Mouse (Mus musculus): Measurements from ENCODE around the gene Fryl.
"Not testable (repeated sequence)": the region's sequence is repeated elsewhere in the genome, so short reads cannot be mapped to it uniquely, and the experiment has no call there.

Gene Fryl

DNA sequence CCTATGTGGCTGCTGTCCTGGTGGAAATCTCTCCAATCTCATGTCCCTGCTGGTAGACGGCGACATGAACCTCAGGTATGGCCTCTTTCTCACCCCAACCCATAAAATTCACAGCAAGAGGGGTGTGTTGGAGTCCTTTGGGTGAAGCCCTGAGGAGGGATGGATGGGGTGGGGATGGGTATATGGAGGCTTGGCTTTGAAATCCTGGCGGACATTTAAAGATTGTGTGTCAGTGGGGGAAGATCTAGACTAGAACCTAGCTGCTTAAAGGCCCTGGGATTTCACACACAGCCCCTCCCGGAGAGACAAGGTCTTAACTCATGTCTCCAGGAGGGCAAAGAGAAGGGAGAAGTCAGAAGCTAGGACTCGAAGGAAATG lies 248.8 kb downstream of the Fryl start:
- in situ Hi-C loops (cut with MboI; ENCODE audit: low pct_unique_long_range_greater_than_20kb in 1 of 2, low sequenced_read_pairs in 2 of 2, unreplicated experiment in 1 of 2) = no loop called here

DNA sequence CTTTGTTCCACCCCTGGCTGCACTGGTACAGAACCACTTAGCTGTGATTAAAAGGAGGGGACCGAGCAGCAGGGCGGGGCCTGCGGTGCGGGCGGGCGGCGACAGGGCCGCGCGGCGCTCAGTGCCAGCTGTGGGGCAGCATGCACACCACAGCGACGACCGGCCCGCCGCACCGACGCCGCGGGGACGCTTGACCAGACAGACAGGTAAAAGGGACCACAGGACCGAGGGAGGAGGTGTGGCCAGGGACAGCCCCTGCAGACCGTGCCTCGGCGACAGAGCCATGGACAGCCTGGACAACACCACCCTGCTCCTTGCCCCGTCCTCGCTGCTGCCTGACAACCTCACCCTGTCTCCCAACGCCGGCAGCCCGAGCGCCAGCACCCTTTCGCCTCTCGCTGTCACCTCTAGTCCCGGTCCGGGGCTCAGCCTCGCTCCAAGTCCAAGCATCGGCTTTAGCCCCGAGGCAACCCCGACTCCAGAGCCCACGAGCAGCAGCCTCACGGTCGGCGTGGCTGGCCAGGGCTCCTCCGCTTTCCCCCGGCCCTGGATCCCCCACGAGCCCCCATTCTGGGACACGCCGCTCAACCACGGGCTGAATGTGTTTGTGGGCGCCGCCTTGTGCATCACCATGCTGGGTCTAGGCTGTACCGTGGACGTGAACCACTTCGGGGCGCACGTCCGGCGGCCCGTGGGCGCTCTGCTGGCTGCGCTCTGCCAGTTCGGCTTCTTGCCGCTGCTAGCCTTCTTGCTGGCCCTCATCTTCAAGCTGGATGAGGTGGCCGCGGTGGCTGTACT lies 249.4 kb downstream of the Fryl start, which contains the start of gene Slc10a4:
Slc10a4 (plus strand) TSS at position 100 of the 798 bp plus-strand sequence.
- in situ Hi-C loops (cut with MboI; ENCODE audit: low pct_unique_long_range_greater_than_20kb in 1 of 2, low sequenced_read_pairs in 2 of 2, unreplicated experiment in 1 of 2) = no loop called here

DNA sequence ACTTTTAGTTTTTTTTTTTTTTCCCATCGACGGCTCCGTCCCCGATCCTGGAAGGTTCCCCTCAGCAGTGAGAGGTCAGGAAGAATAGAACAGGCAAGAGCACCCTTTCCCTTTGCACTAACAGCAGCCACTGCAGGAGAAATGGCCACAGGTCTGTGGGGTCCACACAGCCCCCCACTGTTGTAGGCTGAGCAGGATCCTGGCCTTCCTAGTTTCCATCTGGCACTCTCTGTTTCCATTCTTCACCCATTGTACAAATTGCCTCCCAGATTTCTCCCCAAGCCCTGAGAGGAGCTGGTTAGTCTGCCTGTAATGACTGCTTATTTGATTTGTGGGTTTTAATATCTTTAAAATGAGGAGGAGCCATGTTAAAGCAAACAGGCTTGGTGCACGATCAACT lies 252.4 kb downstream of the Fryl start:
- in situ Hi-C loops (cut with MboI; ENCODE audit: low pct_unique_long_range_greater_than_20kb in 1 of 2, low sequenced_read_pairs in 2 of 2, unreplicated experiment in 1 of 2) = no loop called here

DNA sequence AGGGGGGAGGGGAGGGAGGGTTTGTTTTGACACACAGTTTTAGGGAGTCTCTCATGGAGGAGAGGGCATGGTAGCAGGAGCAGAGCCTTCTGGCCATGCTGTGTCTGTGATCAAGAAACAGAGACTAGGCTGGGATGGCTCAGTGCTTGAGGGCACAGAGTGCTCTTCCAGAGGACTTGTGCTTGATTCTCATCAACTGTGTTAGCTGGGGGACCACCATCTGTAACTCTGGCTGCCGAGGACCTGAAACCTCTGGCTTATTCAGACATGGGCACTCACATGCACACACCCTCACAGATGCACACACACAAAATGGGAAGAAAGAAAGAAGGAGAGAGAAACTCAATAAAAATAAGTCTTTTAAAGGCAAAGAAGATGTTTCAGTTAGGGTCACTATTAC lies 257.9 kb downstream of the Fryl start:
- in situ Hi-C loops (cut with MboI; ENCODE audit: low pct_unique_long_range_greater_than_20kb in 1 of 2, low sequenced_read_pairs in 2 of 2, unreplicated experiment in 1 of 2) = not testable (repeated sequence)

DNA sequence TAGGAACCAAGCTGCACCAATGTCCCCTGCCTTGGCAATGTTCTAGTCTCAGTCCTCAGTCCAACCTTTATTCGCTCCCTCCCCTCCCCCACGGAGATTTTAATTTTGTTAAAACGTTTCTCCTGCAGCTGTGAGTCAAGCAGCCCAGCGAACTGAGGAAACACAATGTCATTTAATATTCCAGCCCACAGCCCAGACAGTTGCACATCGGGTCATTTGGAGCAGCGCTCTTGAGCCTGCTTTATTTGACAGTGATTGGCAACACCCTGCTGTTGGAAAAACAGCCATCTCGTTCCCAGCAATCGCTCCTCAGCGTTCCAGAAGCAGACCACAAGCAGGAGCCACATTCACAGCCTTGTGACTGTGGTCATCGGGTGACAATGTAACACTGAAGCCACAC lies 261.0 kb downstream of the Fryl start:
- in situ Hi-C loops (cut with MboI; ENCODE audit: low pct_unique_long_range_greater_than_20kb in 1 of 2, low sequenced_read_pairs in 2 of 2, unreplicated experiment in 1 of 2) = no loop called here

DNA sequence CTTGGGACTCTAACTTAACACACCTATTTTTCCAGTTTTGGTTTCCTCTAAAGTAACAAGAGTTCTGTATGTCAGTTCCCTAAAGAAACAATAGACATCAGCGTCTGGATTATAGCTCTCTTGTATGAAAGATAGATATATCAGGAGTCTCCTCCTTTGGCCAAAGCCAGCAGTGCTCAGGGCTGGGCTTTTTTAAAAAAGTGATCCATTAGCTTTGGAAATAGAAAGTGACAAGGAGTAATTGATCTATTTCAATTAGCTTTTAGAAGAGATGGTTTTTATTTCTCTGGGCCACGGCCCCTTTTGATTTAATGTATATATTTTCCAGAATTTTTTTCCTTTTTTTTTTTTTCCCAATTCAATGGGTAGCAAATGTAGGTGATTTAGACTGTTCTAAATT lies 261.5 kb downstream of the Fryl start:
- in situ Hi-C loops (cut with MboI; ENCODE audit: low pct_unique_long_range_greater_than_20kb in 1 of 2, low sequenced_read_pairs in 2 of 2, unreplicated experiment in 1 of 2) = no loop called here

DNA sequence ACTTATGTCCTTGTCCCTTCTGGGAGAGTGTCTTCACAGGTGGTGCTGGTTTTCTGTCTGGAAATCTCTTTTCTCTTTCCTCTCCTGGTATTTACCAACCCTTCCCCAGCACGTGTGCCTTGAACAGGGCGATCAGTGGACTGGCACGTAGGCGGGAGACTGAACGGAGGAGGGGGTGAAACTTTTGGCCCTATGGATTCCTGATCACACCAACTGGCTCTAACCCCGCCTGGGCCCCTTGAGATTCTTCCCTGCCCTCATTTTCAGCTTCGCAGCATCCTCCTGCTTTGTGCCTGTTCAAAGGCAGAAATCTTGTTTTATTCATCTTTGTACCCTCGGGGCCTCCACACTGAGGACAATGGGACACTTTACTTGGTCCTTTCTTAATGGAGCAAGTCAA lies 262.0 kb downstream of the Fryl start:
- in situ Hi-C loops (cut with MboI; ENCODE audit: low pct_unique_long_range_greater_than_20kb in 1 of 2, low sequenced_read_pairs in 2 of 2, unreplicated experiment in 1 of 2) = no loop called here

DNA sequence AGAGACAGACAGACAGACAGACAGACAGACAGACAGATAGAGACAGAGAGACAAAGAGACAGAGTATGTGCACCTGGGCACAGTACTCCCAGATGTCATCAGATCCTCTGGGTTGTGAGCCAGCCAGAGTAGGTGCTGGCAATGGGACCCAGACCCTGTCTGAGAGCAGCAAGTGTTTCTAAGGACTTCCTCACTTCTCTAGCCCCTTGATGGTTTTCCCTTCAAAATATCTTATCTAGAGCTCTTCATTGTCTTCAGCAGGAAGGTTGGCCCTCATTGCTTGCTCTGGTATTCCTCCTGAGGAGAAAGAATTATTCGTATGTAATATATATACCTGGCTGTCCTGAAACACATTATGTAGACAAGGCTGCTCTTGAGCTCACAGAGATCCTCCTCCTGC lies 263.9 kb downstream of the Fryl start:
- in situ Hi-C loops (cut with MboI; ENCODE audit: low pct_unique_long_range_greater_than_20kb in 1 of 2, low sequenced_read_pairs in 2 of 2, unreplicated experiment in 1 of 2) = no loop called here

DNA sequence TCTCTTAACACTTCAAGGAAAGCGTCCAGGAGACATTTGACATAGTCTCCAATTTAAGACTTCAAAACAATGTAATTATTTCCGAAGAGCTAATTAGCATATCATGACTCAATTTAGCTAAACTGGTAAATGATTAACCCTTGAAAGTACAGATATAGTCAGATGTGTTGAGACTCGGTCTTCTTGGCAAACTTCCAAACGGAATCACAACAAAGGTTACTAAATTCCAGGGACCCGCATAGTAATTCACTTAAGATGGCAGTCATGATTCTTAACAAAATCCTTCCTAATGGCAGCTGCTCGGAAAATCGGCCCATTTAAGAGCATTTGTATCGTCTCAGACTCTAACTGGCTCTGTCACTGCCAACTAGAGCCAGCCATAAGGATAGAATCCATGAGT lies 266.7 kb downstream of the Fryl start:
- in situ Hi-C loops (cut with MboI; ENCODE audit: low pct_unique_long_range_greater_than_20kb in 1 of 2, low sequenced_read_pairs in 2 of 2, unreplicated experiment in 1 of 2) = loop anchor here (10.0 kb wide), 1 partner anchor 395 kb away; no protein-coding TSS in a partner anchor

DNA sequence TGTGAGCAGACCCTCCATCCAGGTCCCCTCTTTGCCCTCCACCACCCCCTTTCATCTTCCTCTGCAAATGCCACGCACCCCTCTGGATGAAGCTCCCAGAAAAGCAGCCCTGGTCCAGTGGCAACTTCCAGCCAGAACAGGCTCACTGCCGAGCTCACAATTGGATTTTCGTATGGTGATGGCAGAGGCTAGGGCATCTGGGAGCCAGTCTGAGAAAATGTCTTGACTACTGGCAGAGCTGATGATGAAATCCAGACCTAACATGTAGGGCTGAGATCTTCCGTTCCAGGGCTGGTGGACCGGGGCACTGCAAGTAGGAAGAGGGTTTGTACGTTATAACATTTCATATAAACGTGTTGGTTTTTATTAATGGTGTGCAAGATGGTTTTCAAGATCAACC lies 268.6 kb downstream of the Fryl start:
- in situ Hi-C loops (cut with MboI; ENCODE audit: low pct_unique_long_range_greater_than_20kb in 1 of 2, low sequenced_read_pairs in 2 of 2, unreplicated experiment in 1 of 2) = loop anchor here (10.0 kb wide), 1 partner anchor 397 kb away; no protein-coding TSS in a partner anchor

DNA sequence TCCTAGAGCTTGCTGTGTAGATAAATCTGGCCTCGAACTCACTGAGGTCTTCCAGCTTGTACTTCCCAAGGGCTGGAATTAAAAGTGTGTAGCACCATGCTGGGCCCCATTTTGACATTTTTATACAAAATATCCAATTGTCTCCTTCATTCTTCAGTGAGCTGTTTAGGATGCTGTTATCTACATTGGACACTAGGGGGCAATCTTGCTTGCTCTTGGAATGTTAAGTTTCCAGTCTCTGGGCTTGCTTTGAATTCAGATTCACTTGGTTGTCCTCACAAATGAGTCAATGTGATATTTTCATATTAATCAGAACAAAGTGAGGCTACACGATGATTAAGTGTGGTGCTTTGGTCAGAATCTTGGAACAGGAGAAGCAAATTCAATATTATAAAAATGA lies 272.3 kb downstream of the Fryl start:
- in situ Hi-C loops (cut with MboI; ENCODE audit: low pct_unique_long_range_greater_than_20kb in 1 of 2, low sequenced_read_pairs in 2 of 2, unreplicated experiment in 1 of 2) = loop anchor here (10.0 kb wide), 1 partner anchor 401 kb away; no protein-coding TSS in a partner anchor

DNA sequence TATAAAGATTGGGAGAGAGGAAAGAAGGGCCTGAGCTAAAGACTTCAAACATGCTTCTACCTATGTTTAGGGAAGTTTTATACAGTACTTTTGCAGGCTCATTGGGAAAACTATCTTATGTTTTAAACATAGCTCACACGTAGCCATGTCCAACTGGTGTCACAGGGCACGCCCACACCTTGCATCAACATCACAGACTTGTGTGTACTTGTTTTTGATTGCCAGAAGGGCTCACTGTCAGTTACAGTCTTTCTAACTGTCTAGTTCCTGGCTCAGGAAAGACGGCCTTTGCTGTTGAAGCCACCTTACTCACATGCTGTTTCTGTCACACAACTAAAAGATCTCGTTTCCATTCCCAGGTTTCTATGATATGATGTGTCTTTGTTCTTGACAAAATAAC lies 279.9 kb downstream of the Fryl start:
- in situ Hi-C loops (cut with MboI; ENCODE audit: low pct_unique_long_range_greater_than_20kb in 1 of 2, low sequenced_read_pairs in 2 of 2, unreplicated experiment in 1 of 2) = no loop called here

DNA sequence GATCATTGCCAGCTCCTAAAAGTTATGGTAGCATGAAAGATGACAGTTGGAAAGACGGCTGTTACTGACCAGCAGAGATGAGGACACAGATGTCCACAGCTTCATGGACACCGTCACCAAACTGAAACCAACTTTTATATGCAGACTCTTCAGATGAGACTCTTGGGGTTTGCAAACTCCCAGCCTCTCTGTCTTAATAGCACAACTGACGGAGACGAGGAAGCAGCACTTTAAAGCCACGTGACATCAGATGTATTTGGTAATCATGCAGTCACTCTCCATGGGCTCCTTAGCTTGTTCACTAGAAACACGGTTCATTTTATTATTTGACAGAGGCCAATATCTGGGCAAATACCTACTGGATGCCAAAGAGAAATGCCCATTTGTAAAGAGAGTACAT lies 280.4 kb downstream of the Fryl start:
- in situ Hi-C loops (cut with MboI; ENCODE audit: low pct_unique_long_range_greater_than_20kb in 1 of 2, low sequenced_read_pairs in 2 of 2, unreplicated experiment in 1 of 2) = no loop called here

DNA sequence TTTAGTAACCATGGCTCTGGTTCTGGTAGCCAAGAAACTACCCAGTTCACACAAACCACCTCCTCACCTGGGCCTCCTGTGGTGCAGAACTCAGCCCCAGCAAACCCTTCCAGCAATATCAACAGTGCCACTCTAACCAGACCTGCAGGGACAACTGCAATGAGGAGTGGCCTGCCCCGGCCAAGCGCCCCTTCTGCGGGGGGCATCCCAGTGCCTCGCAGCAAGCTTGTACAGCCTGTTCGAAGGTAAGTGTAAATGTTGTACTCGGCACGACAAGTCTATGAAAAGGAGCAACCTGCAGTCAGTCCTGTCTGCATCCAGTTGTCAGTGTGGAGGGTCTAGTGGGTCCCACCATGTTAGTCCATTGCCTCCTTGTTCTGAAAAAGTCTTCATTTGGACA lies 281.8 kb downstream of the Fryl start, which contains the start of gene Gm10135:
Gm10135 (minus strand) TSS at position 101 of the 400 bp plus-strand sequence.
- in situ Hi-C loops (cut with MboI; ENCODE audit: low pct_unique_long_range_greater_than_20kb in 1 of 2, low sequenced_read_pairs in 2 of 2, unreplicated experiment in 1 of 2) = no loop called here

DNA sequence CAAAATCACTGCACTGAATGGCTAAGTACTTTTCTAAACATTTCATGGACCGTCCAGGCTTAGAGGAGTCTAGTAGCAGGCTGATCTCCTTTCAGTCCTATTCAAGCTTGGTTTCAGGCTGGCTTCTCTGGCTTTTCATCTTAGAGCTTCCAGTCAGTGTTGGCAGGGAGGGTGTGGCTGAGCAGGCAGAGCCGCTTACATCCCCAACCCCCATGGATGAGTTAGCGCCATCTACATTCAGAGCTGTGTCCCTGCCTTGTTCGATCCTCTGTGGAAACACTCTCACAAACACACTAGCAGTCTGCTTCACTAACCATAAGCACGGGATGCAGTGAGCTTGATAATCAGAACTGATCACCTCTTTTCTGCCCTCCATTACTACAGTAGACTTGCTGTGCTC lies 283.5 kb downstream of the Fryl start:
- in situ Hi-C loops (cut with MboI; ENCODE audit: low pct_unique_long_range_greater_than_20kb in 1 of 2, low sequenced_read_pairs in 2 of 2, unreplicated experiment in 1 of 2) = no loop called here

DNA sequence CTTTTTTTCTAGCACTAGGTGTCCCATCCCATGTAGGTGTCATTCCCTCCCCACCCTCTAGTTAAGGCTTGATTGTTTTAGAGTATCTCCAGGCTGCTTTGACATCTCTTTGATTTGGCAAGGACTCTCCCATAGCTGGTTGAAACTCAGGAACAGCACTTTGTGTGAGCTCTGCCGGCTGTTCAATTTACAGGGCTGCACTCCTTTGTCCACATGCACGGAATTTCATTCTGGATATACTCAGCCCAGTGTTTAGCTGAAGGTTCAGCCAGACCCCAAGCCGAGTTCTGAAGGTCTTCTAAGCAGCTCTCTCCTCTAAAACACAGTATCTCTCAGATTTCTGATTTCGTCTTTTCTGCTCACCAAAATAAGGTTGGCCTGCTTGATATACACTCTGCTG lies 284.0 kb downstream of the Fryl start:
- in situ Hi-C loops (cut with MboI; ENCODE audit: low pct_unique_long_range_greater_than_20kb in 1 of 2, low sequenced_read_pairs in 2 of 2, unreplicated experiment in 1 of 2) = no loop called here

Measured in mouse embryonic stem cell (cell line).